Mouse (Mus musculus) intestine, embryonic 15.5 days (tissue): ENCODE data around the gene Fam196b. TPM values are rescaled to one million over a fixed set of nuclear protein-coding genes. Genes with fewer than 3 reads are reported as not detected.

Experiments used
- ATAC-seq: fragments of 200-750 bp; cut with Nextera tagmentation; 2 replicates; pipeline ENCODE4 v1.8.0; 2017; ENCODE audit warnings: moderate TSS enrichment, moderate library complexity
- H3K27ac ChIP-seq: fragments of 300-500 bp; sonication (generic); 2 replicates; pipeline ENCODE4 v1.5.1; 2015; ENCODE audit warnings: mild to moderate bottlenecking, inconsistent platforms
- H3K27me3 ChIP-seq: fragments of 300-500 bp; sonication (generic); replicated peaks from 2 replicates; pipeline ENCODE4 v1.6.1; 2015; ENCODE audit warnings: inconsistent platforms
- H3K36me3 ChIP-seq: fragments of 300-500 bp; sonication (generic); 2 replicates; pipeline ENCODE4 v1.6.1; 2015; ENCODE audit warnings: inconsistent platforms
- H3K4me1 ChIP-seq: fragments of 300-500 bp; sonication (generic); replicated peaks from 2 replicates; pipeline ENCODE4 v1.6.1; 2015; ENCODE audit warnings: inconsistent platforms
- H3K4me2 ChIP-seq: fragments of 300-500 bp; sonication (generic); replicated peaks from 2 replicates; pipeline ENCODE4 v1.6.1; 2015; ENCODE audit warnings: mild to moderate bottlenecking, inconsistent platforms
- H3K4me3 ChIP-seq: fragments of 300-500 bp; sonication (generic); replicated peaks from 2 replicates; pipeline ENCODE4 v1.5.1; 2015; ENCODE audit warnings: inconsistent platforms
- H3K9ac ChIP-seq: fragments of 300-500 bp; sonication (generic); 2 replicates; pipeline ENCODE4 v1.6.1; 2015; ENCODE audit warnings: inconsistent platforms
- H3K9me3 ChIP-seq: fragments of 300-500 bp; sonication (generic); 2 replicates; pipeline ENCODE4 v1.6.1; 2016; ENCODE audit warnings: inconsistent platforms
- WGBS: fragments of 180-500 bp; shearing (Covaris S2); methylation state at CpG from one replicate; pipeline ENCODE4 v1.1.7; 2015; 5-methylcytosine and 5-hydroxymethylcytosine counted together
- polyA plus RNA-seq: library from polyadenylated mRNA; unstranded; fragments of >200 nt; fragmentation: Nextera tagmentation; extraction: Ambion mirVana; gene quantifications from 2 replicates; pipeline ENCODE4 v1.2.1, GENCODE M21; 2015

Fam196b gene
- polyA plus RNA-seq, 1 experiment from 2014 or later, result 0.21 TPM

DNA sequence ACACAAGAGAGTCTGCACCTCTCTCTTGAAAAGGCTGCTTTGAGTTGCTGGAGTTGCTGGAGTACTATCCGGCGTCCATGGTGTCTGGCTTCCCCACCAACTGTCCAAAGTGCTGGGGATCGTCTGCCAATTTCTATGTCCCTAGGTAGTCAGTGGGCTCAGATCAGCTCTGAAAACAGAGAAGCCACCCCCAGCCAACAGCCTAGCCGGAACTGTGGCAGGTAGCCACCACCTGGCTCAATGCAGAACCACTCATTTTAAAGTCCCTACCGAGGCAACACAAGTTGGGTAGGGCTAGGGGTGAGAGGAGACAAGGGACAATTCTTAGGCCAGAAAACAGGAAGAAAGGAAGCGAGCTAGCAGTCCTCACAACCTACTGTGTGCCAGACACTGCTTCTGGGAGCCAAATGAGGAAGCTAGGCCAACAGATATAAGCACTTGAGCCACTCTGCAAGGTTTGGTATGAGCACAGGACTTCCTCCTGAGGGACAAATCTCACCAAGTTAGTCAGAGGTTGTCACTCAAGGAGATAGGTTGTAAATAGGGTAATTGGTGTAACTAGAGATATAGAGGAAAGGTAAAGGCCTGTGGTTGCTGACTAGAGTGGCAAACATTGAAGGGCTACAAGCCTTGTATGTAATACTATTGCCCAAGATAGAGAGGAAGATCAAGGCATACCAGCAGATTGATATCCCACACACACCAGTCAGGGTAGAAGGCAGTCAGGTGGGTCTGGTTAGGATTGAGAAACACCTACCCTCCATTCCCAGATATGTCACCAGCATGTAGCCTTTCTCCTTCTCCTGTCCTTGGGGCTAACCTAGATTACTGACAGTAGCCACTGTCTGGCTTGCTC is 74.9 kb downstream of the Fam196b start:
- no peak overlapping the region for H3K27ac ChIP-seq
- WGBS, result 82% methylated on average over 6 of the region's 6 CpGs
- no peak for ATAC-seq

DNA sequence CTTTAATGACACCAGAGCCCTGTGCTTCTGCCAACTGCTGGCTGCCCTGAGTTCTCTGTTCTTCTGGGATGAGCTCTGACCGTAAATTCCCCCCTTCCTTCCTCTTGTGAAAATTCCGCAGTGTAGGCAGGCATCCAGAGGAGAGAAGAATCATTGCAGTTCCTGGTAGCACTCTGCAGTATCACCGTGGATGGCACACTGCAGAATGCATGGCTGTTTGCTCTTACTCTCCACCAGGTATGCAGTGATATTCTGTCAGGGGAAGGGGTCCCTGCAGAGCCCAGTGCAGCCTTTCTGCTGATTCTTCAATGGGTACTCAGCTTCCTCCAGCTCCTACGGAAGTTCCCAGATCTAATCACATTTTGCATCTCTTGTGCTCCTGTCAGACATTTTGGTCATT is 77.5 kb downstream of the Fam196b start:
- Histone ChIP-seq H3K27me3 (no peaks in the 10 kb centered on the region; the same call in 1 of the 2 replicates), H3K27ac (no peak overlapping the region), H3K9me3 (no peaks in the 10 kb centered on the region), H3K4me2 (no peak overlapping the region), H3K4me3 (no peak overlapping the region), H3K4me1 (no peaks in the 10 kb centered on the region), H3K36me3 (no peaks in the 10 kb centered on the region), H3K9ac (no peak overlapping the region)
- 31% methylated on average over 4 of the region's 4 CpGs for WGBS
- no peak for ATAC-seq

More for the DNA sequence above, 74.9 kb downstream of the Fam196b start:
- Histone ChIP-seq H3K36me3 (no peaks in the 10 kb centered on the region), H3K4me1 (no peaks in the 10 kb centered on the region), H3K9ac (no peak overlapping the region), H3K27me3 (no peaks in the 10 kb centered on the region; the same call in 1 of the 2 replicates), H3K4me3 (no peak overlapping the region), H3K4me2 (no peak overlapping the region), H3K9me3 (no peaks in the 10 kb centered on the region)

DNA sequence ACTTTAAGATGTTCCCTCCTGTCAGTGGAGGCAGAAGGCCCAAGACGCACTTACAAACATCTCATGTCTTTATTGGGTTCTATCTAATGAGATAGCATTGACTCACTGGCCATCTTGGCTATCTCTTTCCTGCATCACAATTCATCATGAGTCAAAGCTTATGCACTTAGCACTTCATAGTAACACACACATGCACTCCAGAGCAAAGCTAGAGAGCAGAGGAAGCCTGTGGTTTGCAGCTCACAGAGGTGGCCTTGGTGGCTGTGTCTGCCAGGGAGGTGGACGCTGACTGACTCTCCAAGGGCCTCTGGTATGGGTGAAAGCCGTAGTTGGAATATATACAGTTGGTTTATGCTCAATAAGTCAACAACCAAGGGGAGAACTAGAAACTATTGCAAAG is 81.2 kb downstream of the Fam196b start:
- Histone ChIP-seq H3K9me3 (no peaks in the 10 kb centered on the region), H3K27me3 (no peaks in the 10 kb centered on the region; the same call in 1 of the 2 replicates)
- 82% methylated on average over 3 of the region's 3 CpGs for WGBS

DNA sequence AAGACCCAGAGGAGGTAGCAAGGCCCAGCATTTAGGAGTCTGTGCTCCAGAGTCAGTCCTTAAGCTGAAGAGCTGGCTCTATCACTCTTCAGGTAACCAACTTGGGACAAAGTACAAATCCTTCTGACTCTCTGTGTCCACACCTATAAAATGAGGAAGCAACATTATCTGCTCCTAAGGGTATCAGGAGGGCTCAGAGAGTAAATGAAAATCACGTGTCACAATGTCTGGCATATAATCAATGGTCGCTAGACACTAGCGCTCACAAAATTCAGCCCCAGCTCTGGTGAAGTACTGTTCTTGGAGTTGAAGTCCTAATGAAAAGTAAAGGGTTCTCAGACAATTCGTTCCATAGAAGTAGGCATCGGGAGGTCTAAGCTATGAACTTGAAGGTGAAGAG is 83.0 kb downstream of the Fam196b start:
- WGBS, result 88% methylated on average over 5 of the region's 5 CpGs
- Histone ChIP-seq H3K27ac (no peak overlapping the region), H3K4me2 (no peak overlapping the region), H3K9ac (no peak overlapping the region), H3K4me1 (no peaks in the 10 kb centered on the region), H3K9me3 (no peaks in the 10 kb centered on the region), H3K36me3 (no peaks in the 10 kb centered on the region), H3K27me3 (no peaks in the 10 kb centered on the region; the same call in 1 of the 2 replicates), H3K4me3 (no peak overlapping the region)
- ATAC-seq, result no peak

More for the DNA sequence above, 81.2 kb downstream of the Fam196b start:
- no peak overlapping the region for H3K4me2 ChIP-seq
- H3K4me3 ChIP-seq, result no peak overlapping the region
- no peaks in the 10 kb centered on the region for H3K36me3 ChIP-seq
- no peak for ATAC-seq
- H3K27ac ChIP-seq, result no peak overlapping the region
- H3K9ac ChIP-seq, result no peak overlapping the region
- no peaks in the 10 kb centered on the region for H3K4me1 ChIP-seq

DNA sequence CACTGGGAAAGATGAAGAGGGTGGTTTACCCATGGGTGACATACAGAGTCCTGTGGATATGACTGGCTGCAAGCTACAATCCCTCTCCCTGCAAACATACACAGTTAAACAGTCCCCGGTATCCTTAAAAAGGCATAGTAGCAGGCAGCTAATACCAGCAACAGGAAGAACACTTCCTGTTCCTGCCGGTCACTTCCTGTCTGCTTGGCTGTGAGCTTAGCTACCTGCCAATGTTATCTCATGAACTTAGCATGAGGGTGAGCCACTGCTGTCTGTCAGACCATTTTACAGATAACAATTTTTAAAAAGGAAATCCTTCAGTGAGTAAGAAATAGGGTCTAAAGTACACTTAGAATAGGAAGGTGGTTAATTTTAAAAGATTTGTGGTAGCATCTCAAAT is 83.9 kb downstream of the Fam196b start:
- 69% methylated on average over 2 of the region's 2 CpGs for WGBS
- H3K27me3 ChIP-seq, result no peaks in the 10 kb centered on the region
- no peaks in the 10 kb centered on the region for H3K4me1 ChIP-seq
- H3K9ac ChIP-seq, result no peak overlapping the region
- no peaks in the 10 kb centered on the region for H3K36me3 ChIP-seq
- H3K9me3 ChIP-seq, result no peaks in the 10 kb centered on the region
- H3K27ac ChIP-seq, result no peak overlapping the region
- H3K4me3 ChIP-seq, result no peak overlapping the region
- H3K4me2 ChIP-seq, result no peak overlapping the region
- ATAC-seq, result no peak

DNA sequence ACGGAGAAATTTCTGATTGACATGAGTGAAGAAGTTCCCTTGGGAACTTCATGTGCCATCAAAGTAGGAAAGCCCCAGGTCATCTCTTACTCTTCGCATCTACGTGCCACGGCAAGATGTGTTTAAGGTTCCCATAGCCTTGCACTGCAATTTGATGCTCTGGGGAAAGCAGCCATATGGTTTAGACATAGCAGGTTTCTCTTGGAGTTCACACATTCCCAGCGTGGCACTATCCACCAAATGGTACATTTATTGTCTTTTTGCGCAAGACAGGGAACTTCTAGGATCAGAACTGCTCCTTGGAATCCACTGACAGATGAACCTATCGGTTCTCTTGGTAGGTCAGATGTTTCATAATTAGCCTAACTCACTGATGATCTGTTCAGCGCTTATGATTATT is 86.7 kb downstream of the Fam196b start:
- 89% methylated on average over 8 of the region's 8 CpGs for WGBS
- Histone ChIP-seq H3K27me3 (no peaks in the 10 kb centered on the region), H3K4me3 (no peak overlapping the region), H3K4me1 (no peaks in the 10 kb centered on the region), H3K9me3 (no peaks in the 10 kb centered on the region), H3K36me3 (no peaks in the 10 kb centered on the region), H3K4me2 (no peak overlapping the region), H3K9ac (no peak overlapping the region), H3K27ac (no peak overlapping the region)
- ATAC-seq, result no peak

DNA sequence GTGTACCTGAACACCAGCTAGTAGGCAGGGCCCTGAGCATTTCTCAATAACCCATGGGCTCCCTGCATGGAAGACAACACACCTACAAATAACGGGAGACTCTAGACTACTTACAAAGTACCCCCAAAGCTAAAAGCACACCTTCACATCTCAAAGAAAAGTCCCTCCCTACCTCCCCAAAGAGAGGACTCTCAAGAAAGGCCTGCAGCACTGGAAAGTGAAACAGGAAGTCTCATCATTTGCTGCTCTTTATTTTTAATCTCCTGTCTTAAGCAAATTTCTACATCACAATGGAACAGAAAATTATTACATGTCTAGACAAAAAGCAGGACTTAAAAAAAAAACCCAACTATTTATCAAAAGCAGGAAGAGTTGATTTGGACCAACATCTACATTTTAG is 90.7 kb downstream of the Fam196b start:
- no peak overlapping the region for H3K9ac ChIP-seq
- H3K9me3 ChIP-seq, result no peaks in the 10 kb centered on the region
- H3K27me3 ChIP-seq, result no peaks in the 10 kb centered on the region
- no peak overlapping the region for H3K27ac ChIP-seq
- WGBS, result 56% methylated on average over 1 of the region's 1 CpGs
- H3K36me3 ChIP-seq, result no peaks in the 10 kb centered on the region
- ATAC-seq, result no peak
- no peaks in the 10 kb centered on the region for H3K4me1 ChIP-seq
- no peak overlapping the region for H3K4me2 ChIP-seq
- H3K4me3 ChIP-seq, result no peak overlapping the region

DNA sequence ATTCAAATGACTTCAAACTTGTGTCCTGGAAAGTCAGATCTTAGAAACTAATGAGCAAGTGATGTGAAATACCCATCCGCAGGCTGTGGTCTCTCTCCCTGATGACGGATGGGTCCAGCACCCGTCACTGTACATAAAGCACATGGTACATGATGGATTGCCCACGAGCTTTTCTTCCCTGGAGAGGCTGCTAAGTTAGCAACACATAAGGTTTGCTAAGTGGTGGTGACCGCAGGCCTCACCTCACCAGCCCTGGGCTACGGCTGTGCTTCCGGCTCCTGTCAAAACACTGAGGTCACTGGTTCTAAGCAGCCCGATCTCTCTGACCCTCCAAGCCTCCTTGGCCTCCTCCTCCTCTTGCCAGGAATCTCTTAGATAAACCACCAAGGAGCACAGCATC is 91.7 kb downstream of the Fam196b start:
- Histone ChIP-seq H3K4me1 (no peaks in the 10 kb centered on the region), H3K4me3 (no peak overlapping the region), H3K9me3 (no peaks in the 10 kb centered on the region), H3K27me3 (no peaks in the 10 kb centered on the region), H3K4me2 (no peak overlapping the region), H3K27ac (no peak overlapping the region), H3K36me3 (no peaks in the 10 kb centered on the region), H3K9ac (no peak overlapping the region)
- WGBS, result 54% methylated on average over 8 of the region's 8 CpGs
- no peak for ATAC-seq

DNA sequence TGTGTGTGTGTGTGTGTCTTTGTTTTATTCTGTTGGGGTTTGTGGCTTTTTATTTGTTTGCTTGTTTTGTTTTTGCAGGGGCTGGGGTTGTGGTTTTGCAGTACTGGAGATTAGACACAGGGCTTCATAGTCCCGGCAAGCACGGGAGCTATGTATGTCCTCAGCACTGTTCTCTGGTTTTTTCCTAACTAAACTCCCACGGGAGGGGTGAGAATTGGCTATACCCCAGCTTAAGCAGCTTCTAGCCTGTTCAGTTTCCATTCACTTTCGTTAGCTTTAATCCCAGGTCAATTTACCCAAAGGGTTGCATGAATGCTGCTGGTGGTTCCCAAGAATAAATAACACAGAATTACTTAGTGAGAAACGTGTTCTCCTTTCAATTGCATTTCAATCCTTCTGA is 92.2 kb downstream of the Fam196b start:
- Histone ChIP-seq H3K4me3 (no peak overlapping the region), H3K4me2 (no peak overlapping the region), H3K9ac (no peak overlapping the region), H3K4me1 (no peaks in the 10 kb centered on the region), H3K27ac (no peak overlapping the region), H3K27me3 (no peaks in the 10 kb centered on the region), H3K9me3 (no peaks in the 10 kb centered on the region), H3K36me3 (no peaks in the 10 kb centered on the region)
- ATAC-seq, result no peak
- WGBS, result 56% methylated on average over 5 of the region's 5 CpGs

DNA sequence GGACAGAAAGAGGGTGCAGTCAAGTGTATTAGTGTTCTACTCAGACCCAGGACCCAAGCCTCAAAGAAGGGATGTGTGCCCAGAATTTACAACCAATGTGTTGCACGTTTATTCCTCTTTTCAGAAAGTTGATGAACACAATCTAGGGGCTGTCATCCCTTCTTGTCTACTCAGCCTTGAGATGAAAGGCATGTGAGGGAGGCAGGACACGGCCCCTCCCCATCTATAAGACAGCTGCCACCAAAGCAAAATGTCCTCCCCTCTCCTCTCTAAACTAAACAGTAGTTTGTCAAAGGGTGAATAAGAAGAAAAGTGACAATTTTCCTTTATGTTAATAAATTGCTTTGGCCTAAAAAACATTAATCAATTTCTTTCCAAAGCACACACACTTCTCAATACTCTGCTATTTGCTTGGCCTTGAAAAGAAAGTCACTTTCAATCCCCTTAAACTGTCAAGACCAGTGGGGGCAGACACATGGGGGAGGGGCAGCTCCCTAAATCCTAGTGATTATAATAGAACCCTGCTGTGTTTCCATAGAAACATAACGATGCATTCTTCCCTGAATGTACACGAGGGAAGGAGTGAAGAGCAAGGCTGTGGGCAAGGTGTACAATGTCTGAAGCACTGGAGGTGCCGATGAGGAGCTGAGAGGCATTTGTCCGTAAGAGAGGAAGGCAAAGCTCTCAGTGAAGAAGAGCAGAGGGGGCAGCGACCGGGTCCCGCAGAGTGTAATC is 101.4 kb downstream of the Fam196b start:
- Histone ChIP-seq H3K9ac (no peak overlapping the region), H3K36me3 (no peaks in the 10 kb centered on the region), H3K4me1 (no peaks in the 10 kb centered on the region), H3K9me3 (no peaks in the 10 kb centered on the region), H3K4me3 (no peak overlapping the region), H3K27ac (no peak overlapping the region), H3K4me2 (no peak overlapping the region), H3K27me3 (no peaks in the 10 kb centered on the region)
- no peak for ATAC-seq
- 56% methylated on average over 9 of the region's 9 CpGs for WGBS

DNA sequence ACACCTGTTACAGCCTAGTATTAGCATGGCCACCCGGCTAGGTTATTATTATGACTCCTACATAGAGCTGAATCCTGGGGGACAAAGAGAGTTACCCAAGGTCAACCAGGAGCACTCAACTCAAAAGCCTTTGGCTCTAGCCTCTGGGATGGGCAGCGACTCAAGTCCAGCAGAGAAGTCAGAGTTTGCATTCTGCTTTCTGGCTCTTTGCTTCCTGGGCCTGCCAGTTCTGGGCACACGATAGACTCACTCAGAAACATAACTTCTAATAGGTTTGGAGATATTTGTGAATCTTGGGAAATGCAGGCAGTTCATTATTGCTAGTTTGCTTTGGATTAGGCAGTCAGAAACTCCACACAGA is 102.0 kb downstream of the Fam196b start:
- Histone ChIP-seq H3K9me3 (no peaks in the 10 kb centered on the region), H3K9ac (no peak overlapping the region), H3K4me2 (no peak overlapping the region), H3K36me3 (no peaks in the 10 kb centered on the region), H3K4me3 (no peak overlapping the region), H3K27ac (no peak overlapping the region), H3K27me3 (no peaks in the 10 kb centered on the region), H3K4me1 (no peaks in the 10 kb centered on the region)
- ATAC-seq, result no peak
- WGBS, result 79% methylated on average over 3 of the region's 3 CpGs

DNA sequence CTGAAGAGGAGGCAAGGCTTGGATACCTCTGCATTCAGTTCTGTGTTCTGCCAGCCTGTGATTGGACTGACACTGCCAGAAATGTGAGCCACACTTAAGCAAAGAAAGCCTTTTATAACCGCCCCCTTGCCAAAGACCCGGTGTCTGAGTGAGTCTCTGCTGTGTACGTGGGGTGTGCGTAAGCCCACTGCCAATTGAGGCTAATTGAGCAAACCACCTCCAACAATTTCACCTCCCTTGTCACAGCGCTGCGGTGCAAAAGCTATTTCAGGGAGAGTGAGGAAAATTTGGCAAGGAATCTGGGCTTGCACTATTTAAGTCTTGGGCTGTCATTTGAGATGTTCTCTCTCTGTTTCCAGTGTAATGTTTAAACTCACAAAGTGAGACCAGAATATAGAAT is 106.4 kb downstream of the Fam196b start:
- Histone ChIP-seq H3K9me3 (no peaks in the 10 kb centered on the region), H3K4me3 (no peak overlapping the region), H3K4me2 (no peak overlapping the region), H3K36me3 (no peaks in the 10 kb centered on the region), H3K27me3 (no peaks in the 10 kb centered on the region), H3K4me1 (no peaks in the 10 kb centered on the region), H3K9ac (no peak overlapping the region), H3K27ac (no peak overlapping the region)
- 76% methylated on average over 6 of the region's 6 CpGs for WGBS
- no peak for ATAC-seq

DNA sequence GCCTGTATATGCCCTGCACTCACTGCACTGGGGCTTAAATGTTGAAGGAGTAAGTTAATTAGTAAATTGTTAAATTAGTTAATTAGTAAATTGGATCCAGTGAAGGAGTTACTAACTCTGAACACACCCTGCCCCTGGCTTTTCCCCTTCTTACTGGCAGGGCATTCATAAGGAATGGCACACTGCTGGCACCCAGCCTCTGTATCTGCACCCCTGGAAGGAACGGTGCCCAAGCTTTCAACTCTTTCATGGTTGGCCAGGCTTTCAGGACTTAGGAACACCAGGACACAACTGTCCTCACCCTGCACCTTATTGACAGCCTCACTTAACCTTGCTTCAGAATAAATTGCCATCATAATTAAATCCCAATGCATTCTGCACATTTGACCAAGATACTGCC is 109.9 kb downstream of the Fam196b start:
- no peaks in the 10 kb centered on the region for H3K27me3 ChIP-seq
- H3K9me3 ChIP-seq, result no peaks in the 10 kb centered on the region
- H3K4me1 ChIP-seq, result no peaks in the 10 kb centered on the region
- WGBS, result 82% methylated on average over 1 of the region's 1 CpGs
- no peak overlapping the region for H3K4me2 ChIP-seq
- no peaks in the 10 kb centered on the region for H3K36me3 ChIP-seq
- H3K4me3 ChIP-seq, result no peak overlapping the region
- no peak overlapping the region for H3K9ac ChIP-seq
- no peak overlapping the region for H3K27ac ChIP-seq
- no peak for ATAC-seq
